Mouse (Mus musculus): Measurements from ENCODE around the gene Irak2. TPM values are rescaled to one million over a fixed set of nuclear protein-coding genes. Genes with fewer than 3 reads are reported as not detected.
A peak's percentile ranks its signal among the peaks of the same experiment; 100 is the strongest.

The Irak2 gene
- total RNA-seq (2022): 10 to 100 TPM; 20.9 to 28.8 (median 24.0) TPM

- peak; percentile 88 to 90 for DNase-seq (ENCODE audit: low spot score in 2 of 2)
Measured at GRCm38 (mm10) chr6:113638302-113639040, at the start of gene Irak2. Gene Irak2, plus strand, starts transcription at chr6:113638467.

- DNase-seq (ENCODE audit: low spot score in 2 of 2): no peak
Measured at GRCm38 (mm10) chr6:113592637-113593036, 45.6 kb upstream of the Irak2 start.

- DNase-seq (ENCODE audit: low spot score in 2 of 2): no peak
Measured at GRCm38 (mm10) chr6:113597945-113598344, 40.3 kb upstream of the Irak2 start.

- no peak for DNase-seq (ENCODE audit: low spot score in 2 of 2)
Measured at GRCm38 (mm10) chr6:113599833-113600232, 38.4 kb upstream of the Irak2 start.

- no peak for DNase-seq (ENCODE audit: low spot score in 2 of 2)
Measured at GRCm38 (mm10) chr6:113600543-113601139, 37.6 kb upstream of the Irak2 start, which contains the start of gene Fancd2os. Gene Fancd2os, minus strand, starts transcription at chr6:113600715.

GRCm38 (mm10) chr6:113602821-113603220 is 35.4 kb upstream of the Irak2 start:
- DNase-seq (ENCODE audit: low spot score in 2 of 2): no peak

- DNase-seq (ENCODE audit: low spot score in 2 of 2): no peak
Measured at GRCm38 (mm10) chr6:113603993-113604392, 34.3 kb upstream of the Irak2 start.

- DNase-seq (ENCODE audit: low spot score in 2 of 2): peak; percentile 85 to 91
Measured at GRCm38 (mm10) chr6:113604432-113605223, 33.6 kb upstream of the Irak2 start, which contains the start of gene Brk1. Gene Brk1, plus strand, starts transcription at chr6:113604772.

- DNase-seq (ENCODE audit: low spot score in 2 of 2): peak in 1 of 2 experiments; percentile 39
Measured at GRCm38 (mm10) chr6:113605224-113605545, 33.1 kb upstream of the Irak2 start.

- no peak for DNase-seq (ENCODE audit: low spot score in 2 of 2)
Measured at GRCm38 (mm10) chr6:113608871-113609270, 29.4 kb upstream of the Irak2 start.

- no peak for DNase-seq (ENCODE audit: low spot score in 2 of 2)
Measured at GRCm38 (mm10) chr6:113609293-113609692, 29.0 kb upstream of the Irak2 start.

GRCm38 (mm10) chr6:113612258-113612969 is 25.9 kb upstream of the Irak2 start:
- DNase-seq (ENCODE audit: low spot score in 2 of 2): peak in 1 of 2 experiments; percentile 66

GRCm38 (mm10) chr6:113614152-113614551 is 24.1 kb upstream of the Irak2 start:
- peak in 1 of 2 experiments; percentile 51 for DNase-seq (ENCODE audit: low spot score in 2 of 2)

GRCm38 (mm10) chr6:113614997-113615396 is 23.3 kb upstream of the Irak2 start:
- no peak for DNase-seq (ENCODE audit: low spot score in 2 of 2)

GRCm38 (mm10) chr6:113615489-113615888 is 22.8 kb upstream of the Irak2 start:
- no peak for DNase-seq (ENCODE audit: low spot score in 2 of 2)

GRCm38 (mm10) chr6:113623386-113623785 is 14.9 kb upstream of the Irak2 start:
- DNase-seq (ENCODE audit: low spot score in 2 of 2): no peak

- DNase-seq (ENCODE audit: low spot score in 2 of 2): peak; percentile 72 to 86
Measured at GRCm38 (mm10) chr6:113623941-113624751, 14.1 kb upstream of the Irak2 start, which contains the start of gene Vhl. Gene Vhl, plus strand, starts transcription at chr6:113623959.

- DNase-seq (ENCODE audit: low spot score in 2 of 2): no peak
Measured at GRCm38 (mm10) chr6:113624989-113625770, 13.1 kb upstream of the Irak2 start.

GRCm38 (mm10) chr6:113630322-113630721 is 7.9 kb upstream of the Irak2 start:
- DNase-seq (ENCODE audit: low spot score in 2 of 2): no peak

GRCm38 (mm10) chr6:113632863-113633262 is 5.4 kb upstream of the Irak2 start:
- DNase-seq (ENCODE audit: low spot score in 2 of 2): no peak
